Mouse (Mus musculus) bone marrow, adult 2 months (tissue): ENCODE data around the gene Ddi2. TPM values are rescaled to one million over a fixed set of nuclear protein-coding genes. Genes with fewer than 3 reads are reported as not detected.

Source experiments
- H3K27ac ChIP-seq: fragments of 200-500 bp; 2 replicates; pipeline ENCODE4 v1.5.1; 2012; ENCODE audit warnings: low read depth, mild to moderate bottlenecking, control low read depth, inconsistent platforms, low read length; ENCODE audit not compliant: control insufficient read depth, poor library complexity, insufficient read depth
- H3K4me1 ChIP-seq: fragments of 200-500 bp; 2 replicates; pipeline ENCODE4 v1.6.1; 2011; ENCODE audit warnings: low read length; ENCODE audit not compliant: control insufficient read depth, insufficient read depth
- H3K4me3 ChIP-seq: fragments of 200-500 bp; replicated peaks from 2 replicates; pipeline ENCODE3; 2011; ENCODE audit warnings: mild to moderate bottlenecking, low read depth, low read length, control low read depth; ENCODE audit not compliant: control insufficient read depth
- CTCF ChIP-seq: fragments of 200-500 bp; IDR thresholded peaks from 2 replicates; pipeline ENCODE4 v1.5.1; 2011; ENCODE audit warnings: low read length, control low read depth; ENCODE audit not compliant: control insufficient read depth, insufficient read depth
- POLR2A ChIP-seq: fragments of 200-500 bp; IDR thresholded peaks from 2 replicates; pipeline ENCODE4 v1.6.1; 2011; ENCODE audit warnings: low read depth, mild to moderate bottlenecking, control low read depth, low read length, borderline replicate concordance; ENCODE audit not compliant: control insufficient read depth
- WGBS: fragments of 180-500 bp; shearing (Covaris S2); methylation state at CpG from one replicate; pipeline ENCODE4 v1.1.7; 2018; 5-methylcytosine and 5-hydroxymethylcytosine counted together
- polyA plus RNA-seq: library from polyadenylated mRNA; stranded (reverse); fragments of >200 nt; gene quantifications from 2 replicates; pipeline ENCODE4 v1.2.4, GENCODE M21; 2011; ENCODE audit warnings: low replicate concordance; ENCODE audit not compliant: missing spikeins, insufficient read depth, insufficient read length

The Ddi2 gene
- polyA plus RNA-seq, 1 experiment, result 20.4 TPM

- Histone ChIP-seq H3K4me3 (no peak overlapping the region), H3K4me1 (peaks cover 1% of the 10 kb centered on the region; the same call in 1 of the 2 replicates), H3K27ac (no peak overlapping the region)
- TF ChIP-seq CTCF (no peak), POLR2A (no peak)
- WGBS, result 83% methylated on average over 13 of the region's 13 CpGs
Measured at GRCm38 (mm10) chr4:141653813-141654212, 69.4 kb downstream of the Ddi2 start.

GRCm38 (mm10) chr4:141653044-141653443 lies 70.2 kb downstream of the Ddi2 start:
- WGBS, result 37% methylated on average over 8 of the region's 8 CpGs
- TF ChIP-seq POLR2A (no peak), CTCF (no peak)
- peaks cover 1% of the 10 kb centered on the region; the same call in 1 of the 2 replicates for H3K4me1 ChIP-seq
- no peak overlapping the region for H3K4me3 ChIP-seq
- no peak overlapping the region for H3K27ac ChIP-seq

GRCm38 (mm10) chr4:141651944-141652343 lies 71.3 kb downstream of the Ddi2 start:
- WGBS, result 90% methylated on average over 10 of the region's 10 CpGs
- no peak overlapping the region for H3K27ac ChIP-seq
- H3K4me3 ChIP-seq, result no peak overlapping the region
- TF ChIP-seq POLR2A, result no peak
- TF ChIP-seq CTCF, result no peak
- peaks cover 1% of the 10 kb centered on the region; the same call in 1 of the 2 replicates for H3K4me1 ChIP-seq

- Histone ChIP-seq H3K27ac (no peak overlapping the region), H3K4me3 (no peak overlapping the region), H3K4me1 (no peaks in the 10 kb centered on the region; the same call in 1 of the 2 replicates)
- TF ChIP-seq CTCF (no peak), POLR2A (no peak)
- 84% methylated on average over 6 of the region's 6 CpGs for WGBS
Measured at GRCm38 (mm10) chr4:141651286-141651685, 71.9 kb downstream of the Ddi2 start.

GRCm38 (mm10) chr4:141649244-141649643 lies 74.0 kb downstream of the Ddi2 start:
- no peak for TF ChIP-seq POLR2A
- no peak for TF ChIP-seq CTCF
- WGBS, result 79% methylated on average over 6 of the region's 6 CpGs
- Histone ChIP-seq H3K4me1 (no peaks in the 10 kb centered on the region), H3K27ac (no peak overlapping the region), H3K4me3 (no peak overlapping the region)

GRCm38 (mm10) chr4:141648262-141648661 lies 75.0 kb downstream of the Ddi2 start:
- no peak overlapping the region for H3K27ac ChIP-seq
- 81% methylated on average over 5 of the region's 5 CpGs for WGBS
- TF ChIP-seq CTCF (no peak), POLR2A (no peak)

GRCm38 (mm10) chr4:141647187-141647586 lies 76.0 kb downstream of the Ddi2 start:
- WGBS, result 88% methylated on average over 3 of the region's 3 CpGs
- Histone ChIP-seq H3K4me3 (no peak overlapping the region), H3K4me1 (no peaks in the 10 kb centered on the region), H3K27ac (no peak overlapping the region)
- no peak for TF ChIP-seq CTCF
- no peak for TF ChIP-seq POLR2A

More at GRCm38 (mm10) chr4:141648262-141648661, 75.0 kb downstream of the Ddi2 start:
- Histone ChIP-seq H3K4me3 (no peak overlapping the region), H3K4me1 (no peaks in the 10 kb centered on the region)

- no peak overlapping the region for H3K27ac ChIP-seq
- WGBS, result 75% methylated on average over 8 of the region's 8 CpGs
- no peaks in the 10 kb centered on the region for H3K4me1 ChIP-seq
- H3K4me3 ChIP-seq, result no peak overlapping the region
- TF ChIP-seq POLR2A (no peak), CTCF (no peak)
Measured at GRCm38 (mm10) chr4:141645988-141646387, 77.2 kb downstream of the Ddi2 start.
